Mouse (Mus musculus) kidney, postnatal 10 days (tissue): Measurements from ENCODE around the gene AL731706.1.
"Not testable (repeated sequence)": the region's sequence is repeated elsewhere in the genome, so short reads cannot be mapped to it uniquely, and the experiment has no call there.

ENCODE experiments used
- DNase-seq: peaks from one replicate; pipeline ENCODE4 v3.0.0; 2021; ENCODE audit warnings: mixed read lengths

The AL731706.1 gene

GRCm38 (mm10) chr2:136891068-136891950, at the start of gene AL731706.1, which contains the start of the genes Slx4ip and Mkks:
Gene AL731706.1 (minus strand): TSS chr2:136891389.
Gene Slx4ip (plus strand): TSS chr2:136891218.
Gene Mkks (minus strand): TSS chr2:136891389.
- peak; percentile 99 for DNase-seq

GRCm38 (mm10) chr2:136938249-136938648, 47.1 kb upstream of the AL731706.1 start:
- DNase-seq, result no peak

GRCm38 (mm10) chr2:136936391-136937288, 45.5 kb upstream of the AL731706.1 start:
- no peak for DNase-seq

GRCm38 (mm10) chr2:136921003-136921408, 29.8 kb upstream of the AL731706.1 start:
- DNase-seq, result peak; percentile 22

- DNase-seq, result no peak
Observed at GRCm38 (mm10) chr2:136920257-136920993, 29.2 kb upstream of the AL731706.1 start.

GRCm38 (mm10) chr2:136919433-136919832, 28.2 kb upstream of the AL731706.1 start:
- DNase-seq, result no peak

GRCm38 (mm10) chr2:136914334-136914902, 23.2 kb upstream of the AL731706.1 start:
- DNase-seq, result no peak

GRCm38 (mm10) chr2:136913021-136913420, 21.8 kb upstream of the AL731706.1 start:
- DNase-seq, result no peak

- DNase-seq, result peak; percentile 53
Observed at GRCm38 (mm10) chr2:136911958-136912411, 20.8 kb upstream of the AL731706.1 start.

- DNase-seq, result no peak
Observed at GRCm38 (mm10) chr2:136909298-136909697, 18.1 kb upstream of the AL731706.1 start.

- no peak for DNase-seq
Observed at GRCm38 (mm10) chr2:136908596-136908995, 17.4 kb upstream of the AL731706.1 start.

GRCm38 (mm10) chr2:136896131-136896530, 4.9 kb upstream of the AL731706.1 start:
- DNase-seq, result no peak

- no peak for DNase-seq
Observed at GRCm38 (mm10) chr2:136894494-136894893, 3.3 kb upstream of the AL731706.1 start.

GRCm38 (mm10) chr2:136891951-136892371, 772 bp upstream of the AL731706.1 start:
- peak; percentile 96 for DNase-seq

GRCm38 (mm10) chr2:136890716-136891067, 497 bp downstream of the AL731706.1 start:
- DNase-seq, result not testable (repeated sequence)

- DNase-seq, result peak; percentile 61
Observed at GRCm38 (mm10) chr2:136886846-136887245, 4.3 kb downstream of the AL731706.1 start.

GRCm38 (mm10) chr2:136885579-136885978, 5.6 kb downstream of the AL731706.1 start, which contains the start of gene AL731706.2:
Gene AL731706.2 (minus strand): TSS chr2:136885679.
- no peak for DNase-seq

- no peak for DNase-seq
Observed at GRCm38 (mm10) chr2:136854543-136855388, 36.4 kb downstream of the AL731706.1 start.

- no peak for DNase-seq
Observed at GRCm38 (mm10) chr2:136850366-136850765, 40.8 kb downstream of the AL731706.1 start.

GRCm38 (mm10) chr2:136837994-136838393, 53.2 kb downstream of the AL731706.1 start:
- DNase-seq, result no peak

- DNase-seq, result peak; percentile 7
Observed at GRCm38 (mm10) chr2:136835882-136836281, 55.3 kb downstream of the AL731706.1 start.
